Mouse (Mus musculus) lung, postnatal 0 days (tissue): Measurements from ENCODE around the gene Hist1h4a.

Experiments used
- CTCF ChIP-seq: IDR thresholded peaks from 2 replicates; pipeline ENCODE4 v1.5.1; 2016; ENCODE audit warnings: antibody characterized with exemption, mild to moderate bottlenecking
- EP300 ChIP-seq: IDR thresholded peaks from 2 replicates; pipeline ENCODE4 v1.6.1; 2016; ENCODE audit warnings: antibody characterized with exemption, mild to moderate bottlenecking, control low read depth

DNA sequence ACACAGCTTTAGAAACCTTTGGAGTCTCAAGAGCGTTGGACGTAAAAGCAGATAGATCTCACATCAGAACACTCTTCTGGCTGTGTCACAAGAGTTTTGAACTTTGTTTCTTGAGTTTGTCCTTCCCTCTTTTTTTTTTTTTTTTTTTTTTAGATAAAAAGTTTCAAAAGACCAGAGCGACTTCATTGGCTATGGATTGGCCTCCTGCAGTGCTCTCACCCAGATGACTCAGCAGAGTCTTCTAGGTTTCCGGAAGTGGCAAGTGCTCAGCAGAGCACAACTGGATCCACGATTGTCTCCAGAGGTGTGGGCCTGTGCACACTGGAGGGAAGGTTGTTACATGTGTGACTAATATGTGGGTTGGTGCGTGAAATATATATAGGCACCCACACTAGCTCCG lies 17.3 kb upstream of the Hist1h4a start:
- TF ChIP-seq CTCF (no peak), EP300 (no peak)
